Mouse (Mus musculus): ENCODE data around the gene Gm10324. TPM values are rescaled to one million over a fixed set of nuclear protein-coding genes. Genes with fewer than 3 reads are reported as not detected.
"Not testable (repeated sequence)": the region's sequence is repeated elsewhere in the genome, so short reads cannot be mapped to it uniquely, and the experiment has no call there.

Gm10324 gene
- not detected in 2 replicates for polyA plus RNA-seq (2014; fragmentation: Nextera tagmentation; extraction: Ambion mirVana)

DNA sequence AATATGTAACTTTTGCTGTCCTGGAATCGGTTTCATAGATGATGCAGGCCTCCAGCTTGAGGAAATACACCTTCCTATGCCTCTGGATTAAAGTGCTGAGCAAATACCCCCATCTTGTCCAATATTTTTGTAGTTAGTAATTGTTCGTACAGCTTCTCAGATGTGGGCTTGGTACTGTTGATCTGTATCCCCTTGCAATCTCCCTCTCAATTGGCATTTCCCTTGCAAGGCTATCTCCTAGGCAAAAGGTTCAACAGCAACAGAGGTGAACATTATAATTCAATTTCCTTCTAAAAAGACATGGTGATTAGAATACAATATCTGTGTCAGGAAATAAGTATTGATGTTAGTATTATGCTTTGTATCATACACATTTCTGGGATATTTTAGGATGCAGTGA lies at the start of gene Gm10324:
TSS of gene Gm10324 (plus strand) at position 301 of the 400 bp plus-strand sequence.
- H3K4me3 ChIP-seq (ENCODE audit: low read depth, low read length); H3K27ac ChIP-seq (replicated peaks; ENCODE audit: low read depth, low read length); H3K4me2 ChIP-seq (ENCODE audit: low read depth, low read length); H3K36me3 ChIP-seq (replicated peaks; ENCODE audit: control insufficient read depth, insufficient read depth, low read depth, low read length); H3K27me3 ChIP-seq (ENCODE audit: control insufficient read depth, insufficient read depth, low read length); DNase-seq (ENCODE audit: low spot score); H3K4me1 ChIP-seq (ENCODE audit: control insufficient read depth, insufficient read depth, low read length); H3K9ac ChIP-seq (replicated peaks; ENCODE audit: low read length); ATAC-seq (replicated peaks; ENCODE audit: insufficient number of reproducible peaks, low FRiP score, low TSS enrichment, low read depth); H3K9me3 ChIP-seq (replicated peaks; ENCODE audit: control insufficient read depth, low read length): not testable (repeated sequence)
- WGBS = no CpG with 5 or more reads among the region's 2 CpGs

Other genes with a start within 250 kb of the Gm10324 start
- gene Gm10772, start 108.0 kb downstream of the Gm10324 start, polyA plus RNA-seq (2014; fragmentation: Nextera tagmentation; extraction: Ambion mirVana) = not detected in 2 replicates